Mouse (Mus musculus) WW6 (cell line): ENCODE measurements around the gene Nufip1.

Experiments used
- DNase-seq: peaks from one replicate; pipeline ENCODE4 v3.0.0-alpha.2; 2013; ENCODE audit warnings: low read depth, low spot score

The Nufip1 gene

DNA sequence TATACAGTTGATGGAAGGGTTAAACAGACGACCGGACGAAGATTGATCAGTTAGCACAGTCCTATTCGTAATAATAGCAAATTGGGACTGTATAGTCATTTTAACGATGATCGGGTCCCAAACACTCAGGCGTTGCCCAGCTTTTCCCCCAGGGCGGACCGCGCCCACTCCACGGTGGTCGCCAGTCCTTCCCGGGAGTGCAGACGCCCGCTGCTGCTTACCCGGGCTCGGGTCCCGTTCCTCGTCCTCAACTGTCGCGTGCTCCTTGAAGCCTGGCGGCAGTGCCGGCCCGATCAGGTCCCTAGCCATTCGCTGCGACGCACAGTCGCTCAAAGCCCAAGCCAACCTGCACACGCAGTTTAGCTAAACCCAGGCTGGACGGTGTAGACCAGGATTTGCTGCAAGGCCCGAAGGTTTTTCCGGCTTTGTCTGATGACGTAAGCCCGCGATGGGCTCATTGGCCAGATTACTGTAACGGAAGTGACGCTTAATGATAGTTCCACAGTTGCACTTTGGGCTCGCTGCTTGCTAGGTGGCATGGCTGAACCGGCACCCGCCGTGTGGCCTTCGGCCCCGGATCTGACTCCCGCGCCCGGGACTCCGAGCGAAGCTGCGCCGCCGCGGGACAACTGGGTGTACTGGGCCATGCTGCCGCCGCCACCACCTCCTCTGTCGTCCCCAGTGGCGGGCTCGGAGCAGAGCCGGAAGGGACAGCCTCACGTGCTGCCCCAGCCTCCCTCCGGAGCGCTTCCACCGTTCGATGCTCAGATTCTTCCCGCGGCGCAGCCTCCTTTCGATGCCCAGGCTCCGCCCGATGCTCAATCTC, at the start of gene Nufip1, which contains the start of gene Gpalpp1:
TSS of gene Nufip1 (plus strand) at position 496 of the 826 bp plus-strand sequence.
TSS of gene Gpalpp1 (minus strand) at position 365 of the 826 bp plus-strand sequence.
- peak; percentile 81 for DNase-seq

DNA sequence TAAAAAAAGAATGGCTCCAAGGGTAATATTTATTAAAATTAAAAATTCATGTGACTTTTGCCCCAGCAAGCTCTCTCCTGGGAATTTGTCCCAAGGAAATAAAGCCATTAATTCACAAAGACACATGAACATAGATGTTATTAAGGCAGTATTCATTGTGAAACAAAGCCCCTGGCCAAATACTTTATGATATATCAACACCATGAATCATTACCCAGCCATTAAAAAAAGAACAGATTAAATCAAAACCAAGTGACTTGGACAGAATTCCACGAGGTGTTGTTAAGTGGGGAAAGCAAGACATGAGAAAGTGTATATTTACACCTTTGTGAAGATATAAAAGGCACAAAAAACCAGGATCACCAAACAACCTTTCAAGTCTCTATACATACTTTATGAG, 43.5 kb upstream of the Nufip1 start:
- DNase-seq, result no peak

DNA sequence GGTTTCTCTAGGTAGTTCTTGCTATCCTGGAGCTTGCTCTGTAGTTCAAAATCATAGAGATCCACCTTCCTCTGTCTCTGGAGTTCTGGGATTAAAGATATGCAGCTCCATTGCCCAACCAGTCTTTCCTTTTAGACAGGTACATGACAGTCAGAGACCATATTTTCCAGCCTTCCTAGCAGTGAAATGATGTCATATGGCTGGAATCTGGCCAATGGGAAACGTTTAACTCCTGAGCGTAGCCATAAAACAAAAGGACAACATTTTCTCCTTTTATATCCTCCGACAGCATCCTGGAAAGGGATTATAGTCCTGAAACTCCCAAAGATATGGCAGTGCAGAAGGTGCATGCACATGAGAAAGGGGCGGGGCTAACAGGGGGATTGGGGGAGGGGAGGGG, 42.4 kb upstream of the Nufip1 start:
- no peak for DNase-seq

DNA sequence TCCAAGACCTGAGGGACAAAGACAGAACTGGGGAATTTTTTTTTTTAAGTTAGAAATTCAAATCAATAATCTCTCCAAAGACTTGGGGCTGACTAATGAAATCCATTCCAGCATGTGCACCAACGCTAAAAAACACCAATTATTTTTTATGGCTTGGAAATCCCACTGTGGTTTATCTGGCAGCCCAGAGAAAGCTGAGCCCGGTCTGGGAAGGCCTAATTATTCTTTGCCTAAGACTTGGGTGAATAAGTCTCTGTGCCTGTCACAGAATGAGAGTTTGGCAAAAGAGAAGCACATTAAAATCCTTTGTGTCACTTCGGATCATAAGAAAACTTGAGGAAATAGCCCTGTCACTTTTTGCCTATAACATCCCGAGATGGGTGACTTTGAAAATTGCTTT, 41.4 kb upstream of the Nufip1 start:
- DNase-seq, result no peak

DNA sequence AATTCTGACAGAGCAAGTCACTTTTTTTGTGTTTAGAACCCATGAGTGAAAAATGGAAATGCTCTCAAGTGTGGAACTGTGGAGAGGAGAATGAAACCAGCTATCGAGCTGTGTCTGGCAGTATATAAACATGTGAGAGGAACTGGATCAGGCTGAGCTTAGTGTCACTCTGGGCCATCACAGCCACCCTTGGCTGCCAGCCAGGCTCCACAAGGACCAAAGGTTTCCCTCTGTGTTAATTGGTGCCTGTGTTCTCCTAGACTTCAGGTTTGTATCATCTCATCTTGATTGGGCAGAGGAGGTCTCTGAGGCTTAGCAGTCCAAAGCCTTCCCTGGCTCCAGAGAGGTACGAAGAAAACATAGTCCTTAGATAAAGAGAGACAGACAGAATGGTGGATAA, 38.1 kb upstream of the Nufip1 start:
- DNase-seq, result no peak

DNA sequence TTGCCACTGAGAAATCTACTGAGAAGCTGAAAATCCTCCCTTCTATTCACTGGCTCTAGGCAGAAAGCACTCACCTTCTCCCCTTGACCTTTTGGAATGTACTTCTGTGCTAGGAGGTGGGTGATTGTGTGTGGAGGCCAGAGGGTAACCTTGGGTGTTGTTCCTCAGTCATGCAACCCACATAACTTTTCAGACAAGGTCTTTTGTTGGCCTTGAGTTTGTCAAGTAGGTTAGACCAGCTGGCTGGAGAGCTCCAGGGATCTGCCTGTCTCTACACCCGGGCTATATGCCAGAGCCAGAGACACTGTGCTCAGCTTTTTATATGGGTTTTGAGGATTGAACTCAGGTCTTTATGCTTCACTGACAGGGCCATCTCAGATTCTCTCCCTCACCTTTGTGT, 36.5 kb upstream of the Nufip1 start:
- DNase-seq, result no peak

DNA sequence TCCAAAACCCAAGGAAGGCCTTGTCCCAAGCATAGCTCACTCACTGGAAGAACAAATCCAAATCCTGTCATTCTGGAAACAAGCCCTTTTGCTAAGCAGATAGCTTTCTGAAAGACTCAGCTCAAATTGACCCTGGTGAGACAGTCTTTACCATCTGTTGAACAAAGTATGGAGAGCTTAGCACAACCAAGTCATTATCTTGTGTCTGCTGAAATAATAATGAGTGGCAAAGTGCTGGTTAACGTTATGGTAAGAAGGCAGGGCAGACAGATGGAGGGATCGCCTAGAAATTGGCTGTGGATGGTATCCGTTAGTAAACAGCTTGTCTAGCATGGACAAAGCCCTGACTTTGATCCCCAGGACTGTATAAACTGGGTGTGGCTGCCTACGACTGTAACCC, 35.0 kb upstream of the Nufip1 start:
- no peak for DNase-seq

DNA sequence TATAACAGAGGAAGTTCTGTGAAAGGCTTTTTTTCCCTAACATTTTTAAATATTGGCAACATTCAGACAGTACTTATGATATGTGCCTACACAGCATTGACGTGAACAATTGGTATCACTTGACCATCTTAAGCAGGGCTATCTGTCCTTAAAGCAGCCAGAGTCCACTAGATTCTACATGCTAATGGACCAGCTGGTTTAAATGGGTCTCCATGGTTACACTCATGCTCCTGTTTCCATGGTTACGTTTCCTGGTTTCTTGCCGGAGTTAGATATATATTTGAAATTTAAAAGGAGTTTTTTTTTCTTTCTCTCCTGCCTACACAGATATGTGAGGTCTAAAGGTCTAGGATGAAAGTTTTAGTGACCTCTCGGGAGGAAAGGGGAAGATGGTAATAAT, 34.1 kb upstream of the Nufip1 start:
- no peak for DNase-seq

DNA sequence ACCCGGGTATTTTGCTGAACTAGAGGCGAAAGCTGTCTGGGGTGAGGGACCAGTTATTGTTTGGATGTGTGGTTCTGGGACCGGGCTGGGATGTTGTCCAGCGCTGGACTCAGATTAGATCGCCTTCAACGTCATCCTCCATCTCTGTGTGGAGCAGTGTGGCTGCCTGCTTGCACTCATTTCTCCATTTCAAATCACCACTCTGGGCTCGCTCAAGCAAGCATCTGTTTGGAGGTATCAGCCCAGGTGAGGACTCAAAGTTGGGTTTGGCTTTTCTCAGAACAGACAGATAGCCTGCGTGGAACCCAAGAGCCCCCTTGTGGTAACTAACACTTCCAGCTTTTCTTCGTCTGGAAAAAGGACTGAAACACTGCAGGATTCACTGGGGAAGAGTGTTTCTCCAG, 33.6 kb upstream of the Nufip1 start:
- no peak for DNase-seq

DNA sequence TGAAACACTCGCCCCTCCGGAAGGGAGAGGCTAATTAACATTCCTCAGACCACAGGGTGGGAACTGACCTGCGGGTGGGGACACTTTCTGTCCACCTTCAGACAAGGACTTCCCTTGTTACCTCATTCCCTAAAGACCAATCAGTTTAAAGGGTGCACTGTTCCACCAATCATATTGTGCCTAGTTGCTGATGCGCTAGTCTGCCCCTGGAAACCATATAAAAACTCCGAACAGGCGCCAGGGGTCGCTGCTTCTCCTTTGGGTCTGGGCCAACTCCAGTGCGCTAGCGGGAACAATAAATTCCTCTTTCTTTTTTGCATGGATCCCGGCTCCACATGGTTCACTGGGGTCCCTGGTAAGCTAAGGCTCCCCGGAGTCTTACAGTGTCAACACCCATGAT, 29.2 kb upstream of the Nufip1 start:
- peak; percentile 80 for DNase-seq

DNA sequence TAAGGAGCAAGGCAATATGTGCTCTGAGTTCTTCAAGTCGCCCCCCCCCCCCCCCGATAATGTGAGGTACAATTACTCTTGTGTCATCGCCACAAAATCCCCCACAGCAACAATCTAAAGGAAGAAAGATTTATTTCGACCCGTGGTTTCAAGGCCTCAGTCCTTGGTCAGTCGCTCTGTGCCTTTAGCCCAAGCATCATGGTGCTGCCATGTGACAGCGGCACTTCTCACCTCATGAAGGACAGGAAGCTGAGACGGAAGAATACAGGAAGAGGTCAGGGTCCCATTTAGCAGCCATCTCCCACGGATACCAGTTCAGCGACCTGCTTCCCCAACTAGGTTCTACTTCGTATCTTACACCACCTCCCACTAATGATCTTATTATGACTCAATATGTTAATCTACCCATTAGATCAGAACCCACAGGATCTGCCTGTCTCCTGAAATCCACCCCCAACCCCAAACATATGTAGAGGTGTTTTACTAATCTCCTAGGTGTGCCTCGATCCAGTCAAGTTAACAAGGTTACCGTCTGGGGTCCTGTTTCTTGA, 28.5 kb upstream of the Nufip1 start:
- DNase-seq, result no peak

DNA sequence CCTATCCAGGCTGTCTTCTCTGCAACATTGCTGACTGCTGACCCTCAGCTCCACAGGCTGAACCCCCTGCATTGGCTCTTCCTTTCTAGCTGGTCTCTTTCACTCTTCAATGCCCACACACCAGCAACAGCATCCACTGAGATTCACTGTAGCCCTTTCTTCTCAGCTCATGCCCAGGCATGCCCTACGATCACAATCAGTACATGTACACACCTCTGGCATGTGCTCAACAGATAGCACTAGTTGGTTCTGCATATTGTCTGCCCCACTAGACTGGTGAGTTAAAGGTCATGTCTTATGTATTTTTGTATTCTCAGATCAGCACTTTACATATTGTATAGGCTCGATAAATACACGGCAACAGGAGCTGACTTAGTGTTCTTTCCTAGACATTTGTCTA, 26.5 kb upstream of the Nufip1 start:
- peak; percentile 20 for DNase-seq

DNA sequence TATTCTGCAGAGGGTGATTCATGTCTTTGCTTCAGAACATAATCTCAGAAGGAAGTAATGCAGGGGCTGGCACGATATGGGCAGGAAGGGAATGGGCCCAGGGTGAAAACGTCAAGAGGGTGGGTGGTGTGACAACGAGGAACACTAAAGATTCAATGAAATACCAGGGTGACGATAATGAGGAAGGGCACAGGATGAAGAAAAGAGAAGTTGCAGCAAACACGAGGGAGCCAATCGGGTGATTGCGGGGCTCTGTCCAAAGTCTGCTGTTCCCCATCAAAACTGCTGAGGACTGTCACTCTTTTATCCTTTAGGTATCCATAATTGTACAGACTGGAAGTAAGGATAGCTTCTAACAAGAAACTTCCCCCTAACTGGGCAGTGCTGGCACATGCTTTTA, 13.4 kb upstream of the Nufip1 start:
- no peak for DNase-seq

DNA sequence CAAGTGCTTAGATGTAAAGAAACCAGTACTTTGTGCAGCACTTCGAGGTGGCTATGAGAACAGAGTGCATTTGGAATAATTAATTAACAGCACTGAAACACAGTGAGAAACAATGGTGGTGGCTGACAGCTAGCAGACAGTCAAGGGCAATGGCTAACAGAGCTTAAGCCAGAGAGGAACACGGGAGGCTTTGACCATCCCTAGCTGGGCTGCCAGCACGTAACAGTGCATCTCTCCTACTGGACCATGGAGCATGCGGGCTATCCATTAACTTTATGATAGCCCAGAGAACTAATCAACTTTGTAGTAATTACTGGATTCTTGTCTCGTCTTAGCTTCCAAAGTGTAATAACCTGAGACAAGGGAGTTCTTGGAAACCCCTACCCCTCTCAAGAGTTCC, 12.9 kb upstream of the Nufip1 start:
- DNase-seq, result no peak

DNA sequence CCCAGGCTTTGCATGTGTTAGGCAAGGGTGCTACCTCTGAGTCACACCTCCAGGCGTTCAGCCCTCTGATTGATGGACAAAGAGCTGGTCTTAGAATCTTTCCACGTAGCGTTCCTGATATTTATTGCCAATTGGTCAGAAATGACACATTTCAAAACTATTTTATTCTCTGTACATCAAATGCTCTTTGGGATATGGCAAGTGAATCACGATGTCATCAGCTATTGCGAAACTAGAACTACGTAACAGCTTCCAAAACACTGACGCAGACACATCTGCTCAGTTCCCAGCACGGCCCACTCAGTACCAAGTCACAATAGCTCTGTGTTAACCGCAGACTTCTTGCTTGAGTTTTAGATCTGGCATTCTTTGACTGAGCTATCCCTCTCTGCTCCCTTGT, 11.1 kb upstream of the Nufip1 start:
- DNase-seq, result no peak

DNA sequence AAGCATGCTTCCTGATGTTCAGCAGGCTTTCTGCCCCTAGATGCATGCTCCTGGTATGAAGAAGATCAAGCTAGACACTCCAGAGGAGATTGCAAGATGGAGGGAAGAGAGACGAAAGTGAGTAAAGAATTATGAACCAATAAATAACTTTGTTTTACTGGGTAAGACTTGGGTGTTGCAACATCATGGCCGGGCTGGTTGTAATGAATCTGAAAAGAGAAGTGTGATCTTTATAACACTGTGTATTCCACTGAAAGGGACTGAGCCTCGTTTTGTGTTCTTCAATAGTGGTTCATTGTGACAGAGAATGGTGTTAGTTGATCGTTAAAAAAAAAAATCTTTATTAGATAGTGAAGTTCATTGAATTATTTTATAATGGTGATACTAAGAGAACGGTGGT, 5.1 kb downstream of the Nufip1 start:
- DNase-seq, result no peak

DNA sequence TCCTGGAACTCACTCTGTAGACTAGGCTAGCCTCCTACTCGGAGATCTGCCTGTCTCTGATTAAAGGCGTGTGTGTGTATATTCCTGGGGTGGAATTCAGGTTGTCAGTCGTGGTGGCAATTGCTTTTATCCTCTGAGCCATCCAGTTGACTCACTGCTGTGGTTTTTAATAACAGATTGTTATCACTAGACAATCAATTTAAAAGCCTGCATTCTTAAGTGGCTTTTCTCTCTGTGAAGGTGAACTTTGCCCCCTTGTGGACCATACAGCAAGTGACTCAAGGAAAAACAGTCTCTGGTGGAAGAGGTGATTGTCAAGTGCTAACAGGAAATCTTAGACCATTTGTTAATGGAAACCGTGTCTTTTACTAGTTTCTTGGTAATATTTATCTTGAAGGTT, 8.3 kb downstream of the Nufip1 start:
- DNase-seq, result no peak

DNA sequence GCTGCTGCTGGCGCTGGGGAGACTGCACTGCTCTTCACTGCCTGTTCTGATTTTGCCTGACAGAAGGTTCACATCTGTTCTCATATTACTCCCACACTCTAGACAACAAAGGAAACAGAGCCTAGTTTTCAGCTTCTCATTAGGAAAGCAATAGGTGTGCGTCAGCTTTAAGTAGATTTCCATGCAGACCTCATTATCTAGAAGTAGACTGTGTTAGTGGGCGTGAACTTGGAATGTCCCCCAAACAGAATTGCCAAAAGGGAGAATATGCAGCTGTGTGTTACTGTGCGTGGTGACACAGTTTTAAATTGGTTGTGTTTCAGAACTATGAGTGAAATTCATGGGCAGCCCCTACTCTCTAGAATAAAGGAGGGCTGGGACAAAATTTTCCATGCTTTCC, 9.8 kb downstream of the Nufip1 start:
- no peak for DNase-seq

DNA sequence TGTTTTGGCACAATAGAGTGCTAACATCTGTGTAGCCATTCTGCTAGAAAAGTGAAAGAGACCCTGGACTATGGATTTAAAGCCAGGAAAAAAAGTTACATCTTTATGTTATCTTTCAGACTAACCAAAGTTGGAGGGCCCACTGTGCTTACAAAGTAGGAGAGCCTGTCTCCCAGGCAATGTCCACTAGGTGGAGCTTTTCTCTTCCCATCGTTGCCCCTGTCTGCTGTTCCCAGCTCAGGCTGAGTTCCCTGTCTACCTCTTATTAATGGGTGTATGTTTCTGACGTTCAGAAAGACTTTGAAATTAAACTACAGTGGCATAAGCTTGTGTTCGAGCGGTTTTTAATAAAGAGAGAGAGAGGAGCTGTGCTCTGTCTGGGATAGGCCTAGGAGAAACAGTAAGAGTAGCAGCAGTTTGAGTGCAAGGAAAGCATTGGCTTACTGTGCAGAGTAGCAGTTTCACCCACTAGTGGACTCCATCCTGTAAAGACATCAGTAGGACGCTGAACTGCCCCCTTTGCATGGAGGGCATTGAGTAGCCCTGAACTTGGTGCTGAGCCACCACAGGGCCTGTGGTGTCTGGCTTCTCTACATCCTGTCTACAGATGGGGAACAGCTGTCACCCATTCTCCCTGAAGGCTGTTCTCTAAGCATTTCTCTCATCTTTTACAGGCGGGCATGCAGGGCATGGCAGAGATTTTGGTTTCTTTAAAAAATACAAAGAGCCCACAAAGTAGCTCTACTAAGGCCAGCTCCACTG, 11.4 kb downstream of the Nufip1 start:
- DNase-seq, result no peak

DNA sequence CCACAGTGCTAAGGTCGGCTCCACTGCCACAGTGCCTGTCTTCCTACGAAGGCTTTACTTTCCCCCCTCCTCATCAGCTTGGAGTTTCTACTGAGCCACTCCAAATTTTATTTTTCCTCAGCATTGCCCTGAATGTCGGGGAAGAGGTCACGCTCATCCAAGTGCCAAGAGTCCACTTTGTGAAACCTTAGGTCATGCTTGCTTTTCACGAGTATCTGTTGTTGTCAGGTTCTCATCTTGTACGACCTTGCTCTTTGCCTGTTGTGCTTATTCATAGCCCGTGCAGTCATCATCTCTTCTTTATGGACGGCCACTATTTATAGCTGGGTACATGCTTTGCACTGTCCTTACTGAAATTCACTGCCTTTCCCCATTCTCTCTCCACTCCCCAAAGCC, 12.0 kb downstream of the Nufip1 start:
- no peak for DNase-seq

DNA sequence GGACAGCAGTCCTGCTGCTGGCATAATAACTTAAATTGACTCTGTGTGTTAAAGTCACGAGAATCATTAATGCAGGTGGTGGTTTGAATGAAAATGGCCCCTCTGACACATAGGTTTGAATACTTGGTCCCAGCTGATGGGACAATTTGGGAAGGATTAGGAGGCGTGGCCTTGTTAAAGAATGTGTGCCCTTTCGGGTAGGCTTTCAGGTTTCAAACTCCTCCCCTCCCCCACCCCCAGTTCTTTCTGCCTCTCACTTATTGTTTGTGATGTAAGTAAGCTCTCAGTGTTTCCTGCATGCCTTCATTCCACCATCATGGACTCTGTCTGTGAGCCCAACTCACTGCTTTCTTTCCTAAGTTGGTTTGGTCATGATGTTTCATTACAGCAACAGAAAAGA, 16.6 kb downstream of the Nufip1 start:
- no peak for DNase-seq

DNA sequence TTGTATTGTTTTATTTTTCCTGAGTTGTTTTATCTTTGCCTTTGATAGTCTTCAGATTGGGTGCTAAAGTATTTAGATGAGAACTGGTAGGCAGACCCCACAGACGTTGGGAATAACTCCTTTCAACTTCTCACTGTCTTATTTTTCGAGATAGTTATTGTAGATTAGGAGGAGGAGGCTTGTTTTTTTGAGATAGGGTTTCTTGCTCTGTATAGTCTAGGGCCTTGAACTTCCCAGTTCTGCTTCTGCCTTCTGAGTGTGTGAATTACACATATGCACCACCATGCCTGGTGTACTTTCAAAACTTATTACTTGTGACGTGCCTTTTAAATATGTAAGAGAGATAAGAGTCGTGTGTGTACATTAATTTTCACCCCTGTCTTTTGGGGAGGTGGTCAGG, 17.5 kb downstream of the Nufip1 start:
- DNase-seq, result no peak

DNA sequence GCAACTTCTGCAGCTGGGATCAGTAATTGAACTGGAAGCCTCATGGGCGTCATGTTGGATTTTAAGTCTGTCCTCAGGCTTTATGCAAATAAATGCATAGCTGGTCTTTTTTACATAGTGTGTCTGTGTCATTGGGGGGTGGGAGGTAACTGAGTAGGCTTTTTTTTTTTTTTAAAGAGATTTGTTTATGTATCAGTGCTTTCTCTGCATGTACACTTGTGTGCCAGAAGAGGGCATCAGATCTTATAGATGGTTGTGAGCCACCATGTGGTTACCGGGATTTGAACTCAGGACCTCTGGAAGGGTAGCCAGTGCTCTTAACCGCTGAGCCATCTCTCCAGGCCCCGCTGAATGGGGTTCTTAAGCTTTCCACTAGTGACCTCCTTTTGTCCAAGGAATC, 24.3 kb downstream of the Nufip1 start:
- no peak for DNase-seq
